ENCODE assay signal across 11 mouse cellular contexts in the genomic region with DNA sequence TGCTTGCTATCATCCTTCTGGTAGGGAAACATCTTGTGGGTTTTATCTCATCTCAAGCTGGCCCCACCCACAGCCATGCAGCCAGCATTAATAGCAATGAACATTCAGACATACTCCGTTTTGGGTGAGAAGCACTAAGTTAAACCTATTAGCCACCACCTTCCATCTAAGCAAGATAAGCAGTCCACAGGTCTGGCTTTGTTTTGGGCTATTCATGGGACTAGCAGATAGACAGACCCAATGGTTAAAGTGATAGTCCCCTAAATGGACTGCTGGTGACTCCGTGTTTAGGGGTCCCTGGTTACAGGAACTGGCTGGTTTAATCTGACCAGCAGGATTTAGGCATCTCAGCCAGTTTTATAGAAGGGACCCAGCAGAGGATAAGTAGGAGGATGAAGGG. TPM values are rescaled to one million over a fixed set of nuclear protein-coding genes. Genes with fewer than 3 reads are reported as not detected.
A peak's percentile ranks its signal among the peaks of the same experiment; 100 is the strongest.
DNase-seq lines count a peak whose midpoint lies in the region; ATAC-seq and TF ChIP-seq lines count a peak whose summit lies in the region.
"Had no signal": no experiment of that assay in that cellular context is flagged by ENCODE, and none has a peak within 500 bp of the region (broad histone marks: within the 10 kb centered on the region; RNA-seq: fewer than 3 reads in every experiment).

No protein-coding gene starts in this region.

- peak; percentile 18 to 25 for DNase-seq in cerebellum, postnatal 25 days
- no peak for DNase-seq in cerebellum, adult 9-11 months
- DNase-seq in forebrain, embryonic 11.5 days (ENCODE audit: low spot score): no peak
- no peak for DNase-seq in midbrain, postnatal 0 days (ENCODE audit: low spot score)
- DNase-seq in spleen, adult 18-20 months: no peak
- no peak for DNase-seq in left cerebral cortex, adult 8-10 months (ENCODE audit: low spot score in 2 of 2)
- DNase-seq in kidney, postnatal 25 days: no peak
- DNase-seq: kidney, postnatal 36 days had no signal

- H3K9ac ChIP-seq in forebrain, embryonic 11.5 days (ENCODE audit: low read length): peak overlapping the region; percentile 95
- peak overlapping the region; percentile 64 for H3K9ac ChIP-seq in hindbrain, embryonic 16.5 days (ENCODE audit: low read depth, low read length)
- H3K9ac ChIP-seq in midbrain, postnatal 0 days (replicated peaks; ENCODE audit: low read length, poor library complexity, severe bottlenecking): peak overlapping the region; percentile 14
- H3K9ac ChIP-seq: embryonic facial prominence, embryonic 12.5 days; limb, embryonic 12.5 days had no signal

- H3K4me2 ChIP-seq in forebrain, embryonic 11.5 days (ENCODE audit: low read depth, low read length, severe bottlenecking): peak overlapping the region; percentile 79
- H3K4me2 ChIP-seq in hindbrain, embryonic 16.5 days (ENCODE audit: low read length): peak overlapping the region; percentile 71
- peak overlapping the region; percentile 72 for H3K4me2 ChIP-seq in midbrain, postnatal 0 days (ENCODE audit: low read depth, low read length, poor library complexity, severe bottlenecking)
- H3K4me2 ChIP-seq: embryonic facial prominence, embryonic 12.5 days; limb, embryonic 12.5 days had no signal

- 6% methylated on average over 2 of the region's 2 CpGs for WGBS in forebrain, embryonic 11.5 days
- WGBS in hindbrain, embryonic 16.5 days: 0% methylated on average over 2 of the region's 2 CpGs
- WGBS in midbrain, postnatal 0 days: 15% methylated on average over 2 of the region's 2 CpGs

- no peaks in the 10 kb centered on the region; the same call in 1 of the 2 replicates for H3K36me3 ChIP-seq in forebrain, embryonic 11.5 days (ENCODE audit: control insufficient read depth, insufficient read depth, low read length)
- peaks cover 3% of the 10 kb centered on the region; the same call in 1 of the 2 replicates for H3K36me3 ChIP-seq in hindbrain, embryonic 16.5 days (ENCODE audit: control insufficient read depth, insufficient read depth, low read length)
- H3K36me3 ChIP-seq in midbrain, postnatal 0 days (ENCODE audit: insufficient read depth, low read length): no peaks in the 10 kb centered on the region
- H3K36me3 ChIP-seq: embryonic facial prominence, embryonic 12.5 days; limb, embryonic 12.5 days had no signal

- no peak for TF ChIP-seq CTCF in midbrain, postnatal 0 days (IDR thresholded peaks at IDR 0.05)

- H3K4me3 ChIP-seq in forebrain, embryonic 11.5 days (ENCODE audit: low read depth, low read length): peak overlapping the region; percentile 63
- peak overlapping the region; percentile 49 for H3K4me3 ChIP-seq in hindbrain, embryonic 16.5 days (ENCODE audit: low read length)
- peak overlapping the region; percentile 46 for H3K4me3 ChIP-seq in midbrain, postnatal 0 days (ENCODE audit: low read depth, low read length)
- H3K4me3 ChIP-seq: embryonic facial prominence, embryonic 12.5 days; limb, embryonic 12.5 days had no signal

- ATAC-seq in forebrain, embryonic 11.5 days (replicated peaks; ENCODE audit: low FRiP score): no peak
- ATAC-seq in hindbrain, embryonic 16.5 days: no peak
- ATAC-seq in midbrain, postnatal 0 days (ENCODE audit: low FRiP score): no peak

- H3K9me3 ChIP-seq in forebrain, embryonic 11.5 days (ENCODE audit: control insufficient read depth, low read length): no peaks in the 10 kb centered on the region
- no peaks in the 10 kb centered on the region for H3K9me3 ChIP-seq in hindbrain, embryonic 16.5 days (ENCODE audit: control insufficient read depth, low read length)
- H3K9me3 ChIP-seq in midbrain, postnatal 0 days (ENCODE audit: low read length): no peaks in the 10 kb centered on the region
- H3K9me3 ChIP-seq: embryonic facial prominence, embryonic 12.5 days; limb, embryonic 12.5 days had no signal

- peaks cover 15% of the 10 kb centered on the region for H3K4me1 ChIP-seq in forebrain, embryonic 11.5 days (replicated peaks; ENCODE audit: control insufficient read depth, insufficient read depth, low read length)
- peaks cover 35% of the 10 kb centered on the region for H3K4me1 ChIP-seq in hindbrain, embryonic 16.5 days (ENCODE audit: control insufficient read depth, insufficient read depth, low read depth, low read length)
- H3K4me1 ChIP-seq in midbrain, postnatal 0 days (ENCODE audit: insufficient read depth, low read length): peaks cover 8% of the 10 kb centered on the region; the same call in 1 of the 2 replicates
- H3K4me1 ChIP-seq: embryonic facial prominence, embryonic 12.5 days had no signal

- peak overlapping the region; percentile 99 for H3K27ac ChIP-seq in forebrain, embryonic 11.5 days (ENCODE audit: low read depth, low read length)
- H3K27ac ChIP-seq in hindbrain, embryonic 16.5 days (ENCODE audit: low read depth, low read length): peak overlapping the region; percentile 91
- H3K27ac ChIP-seq in midbrain, postnatal 0 days (ENCODE audit: low read depth, low read length): peak overlapping the region; percentile 87
- H3K27ac ChIP-seq: embryonic facial prominence, embryonic 12.5 days; limb, embryonic 12.5 days had no signal

- H3K27me3 ChIP-seq in forebrain, embryonic 11.5 days (ENCODE audit: control insufficient read depth, insufficient read depth, low read length): peaks cover 36% of the 10 kb centered on the region
- no peaks in the 10 kb centered on the region; the same call in 1 of the 2 replicates for H3K27me3 ChIP-seq in hindbrain, embryonic 16.5 days (replicated peaks; ENCODE audit: control insufficient read depth, insufficient read depth, low read length)
- peaks cover 6% of the 10 kb centered on the region; the same call in 1 of the 2 replicates for H3K27me3 ChIP-seq in midbrain, postnatal 0 days (ENCODE audit: insufficient read depth, low read length)

RNA-seq across cellular contexts. Expression of a gene that starts 41.5 kb away (rescaled TPM):
- 0.36 TPM in 1 of 2 replicates, not detected in the other for polyA plus RNA-seq in forebrain, embryonic 11.5 days (2014; fragmentation: Nextera tagmentation; extraction: Ambion mirVana)
- polyA plus RNA-seq in hindbrain, embryonic 16.5 days (2015; fragmentation: Nextera tagmentation; extraction: Ambion mirVana): 0.52 and 0.99 TPM in 2 replicates
- total RNA-seq in midbrain, postnatal 0 days (2014; rRNA removed): 0.94 and 1.0 TPM in 2 replicates
- 0.21 and 0.41 TPM in 2 replicates for polyA plus RNA-seq in midbrain, postnatal 0 days (2015; fragmentation: Nextera tagmentation; extraction: Ambion mirVana)
- not detected for total RNA-seq in left cerebral cortex, adult 8-10 months (2022)

Comparison
In these comparisons a context has a peak if more than half of its experiments do, and no peak if none do; other contexts are left out.
1. DNase-seq: peak in cerebellum, postnatal 25 days (2 of 2); none in cerebellum, adult 9-11 months (single experiment), forebrain, embryonic 11.5 days (single experiment), midbrain, postnatal 0 days (single experiment), spleen, adult 18-20 months (0 of 2), left cerebral cortex, adult 8-10 months (0 of 2) and kidney, postnatal 25 days (0 of 2).
2. H3K9ac ChIP-seq: peak in every context shown above with its lines; median percentile 95 in forebrain, embryonic 11.5 days; 64 in hindbrain, embryonic 16.5 days; 14 in midbrain, postnatal 0 days.
3. Peak in every context shown above with its lines, with median percentiles within 50 percentile points of each other: H3K27ac ChIP-seq, H3K4me2 ChIP-seq and H3K4me3 ChIP-seq.